Mouse (Mus musculus): ENCODE data around the gene Slc16a5. TPM values are rescaled to one million over a fixed set of nuclear protein-coding genes. Genes with fewer than 3 reads are reported as not detected.

Gene Slc16a5
- polyA plus RNA-seq, 1 experiment from 2014 or later: not detected

- WGBS (ENCODE audit: insufficient replicate concordance): 36% methylated on average over 6 of the region's 6 CpGs
- Histone ChIP-seq H3K4me2 (peak overlapping the region; percentile 94), H3K27me3 (no peaks in the 10 kb centered on the region), H3K9ac (peak overlapping the region; percentile 99), H3K4me3 (replicated peaks) (peak overlapping the region; percentile 99), H3K9me3 (replicated peaks) (no peaks in the 10 kb centered on the region), H3K27ac (peak overlapping the region; percentile 97), H3K4me1 (replicated peaks) (peaks cover 84% of the 10 kb centered on the region), H3K36me3 (peaks cover 7% of the 10 kb centered on the region)
- ATAC-seq (ENCODE audit: low read depth) (peak; percentile 59), DNase-seq (peak; percentile 41)
Observed at GRCm38 (mm10) chr11:115509773-115510506, 47.7 kb downstream of the Slc16a5 start.

- peak overlapping the region; percentile 99 for H3K4me3 ChIP-seq (replicated peaks)
- peak overlapping the region; percentile 99 for H3K9ac ChIP-seq
- H3K9me3 ChIP-seq (replicated peaks): no peaks in the 10 kb centered on the region
- H3K36me3 ChIP-seq: peaks cover 3% of the 10 kb centered on the region
- no peaks in the 10 kb centered on the region for H3K27me3 ChIP-seq
- WGBS (ENCODE audit: insufficient replicate concordance): 15% methylated on average over 5 of the region's 5 CpGs
- DNase-seq (no peak), ATAC-seq (ENCODE audit: low read depth) (no peak)
- peak overlapping the region; percentile 94 for H3K4me2 ChIP-seq
- H3K4me1 ChIP-seq (replicated peaks): peaks cover 83% of the 10 kb centered on the region
- H3K27ac ChIP-seq: peak overlapping the region; percentile 97
Observed at GRCm38 (mm10) chr11:115510507-115510888, 48.2 kb downstream of the Slc16a5 start.

- peak; percentile 64 for DNase-seq
- peaks cover 3% of the 10 kb centered on the region for H3K36me3 ChIP-seq
- peak overlapping the region; percentile 99 for H3K9ac ChIP-seq
- no peaks in the 10 kb centered on the region for H3K27me3 ChIP-seq
- 17% methylated on average over 2 of the region's 2 CpGs for WGBS (ENCODE audit: insufficient replicate concordance)
- ATAC-seq (ENCODE audit: low read depth): peak; percentile 66
- H3K4me3 ChIP-seq (replicated peaks): peak overlapping the region; percentile 99
- H3K9me3 ChIP-seq (replicated peaks): no peaks in the 10 kb centered on the region
- peak overlapping the region; percentile 97 for H3K27ac ChIP-seq
- H3K4me2 ChIP-seq: peak overlapping the region; percentile 94
- peaks cover 76% of the 10 kb centered on the region for H3K4me1 ChIP-seq (replicated peaks)
Observed at GRCm38 (mm10) chr11:115511121-115511520, 48.8 kb downstream of the Slc16a5 start.

- Histone ChIP-seq H3K9me3 (replicated peaks) (no peaks in the 10 kb centered on the region), H3K9ac (peak overlapping the region; percentile 99), H3K36me3 (peaks cover 3% of the 10 kb centered on the region), H3K4me1 (replicated peaks) (peaks cover 68% of the 10 kb centered on the region), H3K27ac (peak overlapping the region; percentile 97), H3K4me3 (replicated peaks) (peak overlapping the region; percentile 99), H3K27me3 (no peaks in the 10 kb centered on the region), H3K4me2 (peak overlapping the region; percentile 94)
- DNase-seq (no peak), ATAC-seq (ENCODE audit: low read depth) (no peak)
- WGBS (ENCODE audit: insufficient replicate concordance): 45% methylated on average over 3 of the region's 3 CpGs
Observed at GRCm38 (mm10) chr11:115512004-115512403, 49.7 kb downstream of the Slc16a5 start.

- Histone ChIP-seq H3K27ac (peak overlapping the region; percentile 97), H3K4me1 (replicated peaks) (peaks cover 62% of the 10 kb centered on the region), H3K27me3 (no peaks in the 10 kb centered on the region), H3K9me3 (replicated peaks) (no peaks in the 10 kb centered on the region), H3K36me3 (peaks cover 3% of the 10 kb centered on the region), H3K9ac (peak overlapping the region; percentile 99), H3K4me2 (peak overlapping the region; percentile 94), H3K4me3 (replicated peaks) (peak overlapping the region; percentile 99)
- ATAC-seq (ENCODE audit: low read depth) (no peak), DNase-seq (peak; percentile 22)
- 22% methylated on average over 8 of the region's 8 CpGs for WGBS (ENCODE audit: insufficient replicate concordance)
Observed at GRCm38 (mm10) chr11:115512407-115513183, 50.3 kb downstream of the Slc16a5 start.

- under 1% methylated on average over 57 of the region's 57 CpGs for WGBS (ENCODE audit: insufficient replicate concordance)
- no peaks in the 10 kb centered on the region for H3K9me3 ChIP-seq (replicated peaks)
- peaks cover 52% of the 10 kb centered on the region for H3K4me1 ChIP-seq (replicated peaks)
- DNase-seq (peak; percentile 58), ATAC-seq (ENCODE audit: low read depth) (peak; percentile 64)
- H3K4me2 ChIP-seq: peak overlapping the region; percentile 94
- peak overlapping the region; percentile 97 for H3K27ac ChIP-seq
- peak overlapping the region; percentile 99 for H3K4me3 ChIP-seq (replicated peaks)
- peaks cover 3% of the 10 kb centered on the region for H3K36me3 ChIP-seq
- H3K9ac ChIP-seq: peak overlapping the region; percentile 99
- H3K27me3 ChIP-seq: no peaks in the 10 kb centered on the region
Observed at GRCm38 (mm10) chr11:115513271-115514237, 51.3 kb downstream of the Slc16a5 start.

GRCm38 (mm10) chr11:115514238-115514663, 52.0 kb downstream of the Slc16a5 start, which contains the start of gene Jpt1:
TSS of gene Jpt1 (minus strand) at chr11:115514387.
- Histone ChIP-seq H3K36me3 (no peaks in the 10 kb centered on the region), H3K9me3 (replicated peaks) (no peaks in the 10 kb centered on the region), H3K27ac (peak within 1 kb of the TSS; percentile 97), H3K9ac (peak within 1 kb of the TSS; percentile 99), H3K27me3 (no peaks in the 10 kb centered on the region), H3K4me1 (replicated peaks) (peaks cover 45% of the 10 kb centered on the region), H3K4me2 (peak within 1 kb of the TSS; percentile 94), H3K4me3 (replicated peaks) (peak within 1 kb of the TSS; percentile 99)
- under 1% methylated on average over 24 of the region's 24 CpGs for WGBS (ENCODE audit: insufficient replicate concordance)
- ATAC-seq (ENCODE audit: low read depth): peak; percentile 82
- peak; percentile 96 for DNase-seq

GRCm38 (mm10) chr11:115515021-115515420, 52.7 kb downstream of the Slc16a5 start:
- Histone ChIP-seq H3K27me3 (no peaks in the 10 kb centered on the region), H3K4me2 (peak overlapping the region; percentile 24; the same call in 1 of the 2 replicates), H3K27ac (peak overlapping the region; percentile 50), H3K36me3 (no peaks in the 10 kb centered on the region), H3K4me3 (replicated peaks) (no peak overlapping the region), H3K9ac (peak overlapping the region; percentile 26), H3K9me3 (replicated peaks) (no peaks in the 10 kb centered on the region), H3K4me1 (replicated peaks) (peaks cover 37% of the 10 kb centered on the region)
- DNase-seq (no peak), ATAC-seq (ENCODE audit: low read depth) (no peak)
- 65% methylated on average over 6 of the region's 6 CpGs for WGBS (ENCODE audit: insufficient replicate concordance)

GRCm38 (mm10) chr11:115516942-115517341, 54.7 kb downstream of the Slc16a5 start:
- no peaks in the 10 kb centered on the region for H3K9me3 ChIP-seq (replicated peaks)
- WGBS (ENCODE audit: insufficient replicate concordance): 70% methylated on average over 5 of the region's 5 CpGs
- H3K4me2 ChIP-seq: no peak overlapping the region
- no peak overlapping the region for H3K27ac ChIP-seq
- H3K4me3 ChIP-seq (replicated peaks): no peak overlapping the region
- no peak for DNase-seq
- no peaks in the 10 kb centered on the region for H3K27me3 ChIP-seq
- peaks cover 18% of the 10 kb centered on the region for H3K4me1 ChIP-seq (replicated peaks)
- peaks cover under 1% of the 10 kb centered on the region; the same call in 1 of the 2 replicates for H3K36me3 ChIP-seq
- no peak for ATAC-seq (ENCODE audit: low read depth)
- no peak overlapping the region for H3K9ac ChIP-seq

GRCm38 (mm10) chr11:115518693-115519092, 56.4 kb downstream of the Slc16a5 start:
- no peak for ATAC-seq (ENCODE audit: low read depth)
- no peak overlapping the region for H3K4me2 ChIP-seq
- H3K9me3 ChIP-seq (replicated peaks): no peaks in the 10 kb centered on the region
- WGBS (ENCODE audit: insufficient replicate concordance): 73% methylated on average over 9 of the region's 9 CpGs
- no peak overlapping the region for H3K27ac ChIP-seq
- H3K27me3 ChIP-seq: no peaks in the 10 kb centered on the region
- peaks cover 11% of the 10 kb centered on the region for H3K36me3 ChIP-seq
- H3K4me3 ChIP-seq (replicated peaks): no peak overlapping the region
- H3K9ac ChIP-seq: no peak overlapping the region; the same call in 1 of the 2 replicates
- DNase-seq: no peak
- H3K4me1 ChIP-seq (replicated peaks): peaks cover 6% of the 10 kb centered on the region
